Mouse (Mus musculus) liver, embryonic 16.5 days (tissue): ENCODE data around the gene Stx6. TPM values are rescaled to one million over a fixed set of nuclear protein-coding genes. Genes with fewer than 3 reads are reported as not detected.

Experiments used
- ATAC-seq: fragments of 200-750 bp; cut with Nextera tagmentation; 2 replicates; pipeline ENCODE4 v1.8.0; 2017; ENCODE audit warnings: low read depth, mild to moderate bottlenecking, moderate number of reproducible peaks, moderate library complexity
- H3K27ac ChIP-seq: fragments of 300-500 bp; sonication (generic); 2 replicates; pipeline ENCODE4 v1.5.1; 2014; ENCODE audit warnings: mild to moderate bottlenecking, low read length
- H3K27me3 ChIP-seq: fragments of 300-500 bp; sonication (generic); 2 replicates; pipeline ENCODE4 v1.6.1; 2014; ENCODE audit warnings: low read depth, low read length, mixed read lengths; ENCODE audit not compliant: control insufficient read depth, insufficient read depth
- H3K36me3 ChIP-seq: fragments of 300-500 bp; sonication (generic); 2 replicates; pipeline ENCODE4 v1.6.1; 2014; ENCODE audit warnings: mild to moderate bottlenecking; ENCODE audit not compliant: control insufficient read depth, insufficient read depth
- H3K4me1 ChIP-seq: fragments of 300-500 bp; sonication (generic); 2 replicates; pipeline ENCODE4 v1.6.1; 2014; ENCODE audit warnings: low read depth, low read length, mixed read lengths; ENCODE audit not compliant: control insufficient read depth
- H3K4me2 ChIP-seq: fragments of 300-500 bp; sonication (generic); 2 replicates; pipeline ENCODE4 v1.6.1; 2014; ENCODE audit warnings: low read depth, low read length, mixed read lengths
- H3K4me3 ChIP-seq: fragments of 300-500 bp; sonication (generic); 2 replicates; pipeline ENCODE4 v1.5.1; 2014; ENCODE audit warnings: low read depth, mild to moderate bottlenecking, low read length
- H3K9ac ChIP-seq: fragments of 300-500 bp; sonication (generic); 2 replicates; pipeline ENCODE4 v1.6.1; 2014; ENCODE audit warnings: low read depth, low read length
- H3K9me3 ChIP-seq: fragments of 300-500 bp; sonication (generic); replicated peaks from 2 replicates; pipeline ENCODE4 v1.6.1; 2016; ENCODE audit warnings: low read length; ENCODE audit not compliant: control insufficient read depth
- WGBS: fragments of 180-500 bp; shearing (Covaris S2); extraction: QIAGEN DNeasy Blood & Tissue Kit; methylation state at CpG from one replicate; pipeline ENCODE4 v1.1.7; 2014; ENCODE audit not compliant: insufficient replicate concordance; 5-methylcytosine and 5-hydroxymethylcytosine counted together
- polyA plus RNA-seq: library from polyadenylated mRNA; unstranded; fragments of >200 nt; fragmentation: Nextera tagmentation; extraction: Ambion mirVana; gene quantifications from 2 replicates; pipeline ENCODE4 v1.2.1, GENCODE M21; 2015

Gene Stx6
- polyA plus RNA-seq, 1 experiment from 2014 or later: 7.1 TPM

GRCm38 (mm10) chr1:155210011-155210763 is 51.7 kb downstream of the Stx6 start:
- H3K9ac ChIP-seq: no peak overlapping the region
- H3K27ac ChIP-seq: no peak overlapping the region
- H3K4me2 ChIP-seq: no peak overlapping the region
- ATAC-seq: no peak
- no peaks in the 10 kb centered on the region for H3K9me3 ChIP-seq
- WGBS: 62% methylated on average over 11 of the region's 11 CpGs
- no peaks in the 10 kb centered on the region for H3K36me3 ChIP-seq
- H3K4me1 ChIP-seq: no peaks in the 10 kb centered on the region
- H3K27me3 ChIP-seq: no peaks in the 10 kb centered on the region
- H3K4me3 ChIP-seq: no peak overlapping the region

GRCm38 (mm10) chr1:155211017-155211416 is 52.5 kb downstream of the Stx6 start:
- 41% methylated on average over 7 of the region's 7 CpGs for WGBS
- H3K4me3 ChIP-seq: no peak overlapping the region
- no peak overlapping the region for H3K27ac ChIP-seq
- no peaks in the 10 kb centered on the region for H3K4me1 ChIP-seq
- no peaks in the 10 kb centered on the region for H3K36me3 ChIP-seq
- H3K27me3 ChIP-seq: no peaks in the 10 kb centered on the region
- no peak overlapping the region for H3K4me2 ChIP-seq
- no peak for ATAC-seq
- no peak overlapping the region for H3K9ac ChIP-seq
- no peaks in the 10 kb centered on the region for H3K9me3 ChIP-seq

GRCm38 (mm10) chr1:155212081-155212480 is 53.6 kb downstream of the Stx6 start:
- H3K9ac ChIP-seq: no peak overlapping the region
- ATAC-seq: no peak
- no peak overlapping the region for H3K4me3 ChIP-seq
- no peak overlapping the region for H3K4me2 ChIP-seq
- H3K27me3 ChIP-seq: no peaks in the 10 kb centered on the region
- no peaks in the 10 kb centered on the region for H3K4me1 ChIP-seq
- H3K27ac ChIP-seq: no peak overlapping the region
- H3K36me3 ChIP-seq: no peaks in the 10 kb centered on the region
- no peaks in the 10 kb centered on the region for H3K9me3 ChIP-seq
- WGBS: 37% methylated on average over 4 of the region's 4 CpGs

- 49% methylated on average over 6 of the region's 6 CpGs for WGBS
- no peak for ATAC-seq
- H3K36me3 ChIP-seq: no peaks in the 10 kb centered on the region
- H3K4me3 ChIP-seq: no peak overlapping the region
- no peak overlapping the region for H3K9ac ChIP-seq
- no peaks in the 10 kb centered on the region for H3K4me1 ChIP-seq
- no peaks in the 10 kb centered on the region for H3K27me3 ChIP-seq
- no peak overlapping the region for H3K27ac ChIP-seq
- no peak overlapping the region for H3K4me2 ChIP-seq
- H3K9me3 ChIP-seq: no peaks in the 10 kb centered on the region
These were observed 54.0 kb downstream of the Stx6 start for GRCm38 (mm10) chr1:155212493-155212892.

- no peaks in the 10 kb centered on the region for H3K27me3 ChIP-seq
- no peak for ATAC-seq
- H3K27ac ChIP-seq: no peak overlapping the region
- no peaks in the 10 kb centered on the region for H3K4me1 ChIP-seq
- H3K4me2 ChIP-seq: no peak overlapping the region
- no peaks in the 10 kb centered on the region for H3K9me3 ChIP-seq
- H3K4me3 ChIP-seq: no peak overlapping the region
- H3K9ac ChIP-seq: no peak overlapping the region
- no peaks in the 10 kb centered on the region for H3K36me3 ChIP-seq
- 35% methylated on average over 18 of the region's 18 CpGs for WGBS
These were observed 54.6 kb downstream of the Stx6 start for GRCm38 (mm10) chr1:155212936-155213774.

DNA sequence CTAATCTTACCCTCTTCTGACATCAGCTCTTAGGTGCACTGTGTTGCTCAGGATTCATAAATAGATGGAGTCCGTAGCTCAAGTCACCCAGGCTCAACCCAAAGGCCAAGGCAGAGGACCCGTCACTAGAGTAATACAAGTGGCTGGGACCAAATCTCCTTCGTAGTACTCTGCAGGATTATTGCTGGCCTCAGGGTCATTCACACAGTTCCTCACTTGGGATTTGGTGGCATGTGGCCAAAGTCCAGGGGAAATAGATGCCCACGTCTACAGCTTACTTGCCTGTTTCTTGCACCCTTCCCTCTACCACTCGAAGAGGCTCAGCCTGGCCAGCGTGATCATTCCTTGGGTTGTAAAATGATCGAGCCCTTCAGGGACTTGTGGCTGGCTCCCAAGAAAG is 55.4 kb downstream of the Stx6 start:
- Histone ChIP-seq H3K9me3 (no peaks in the 10 kb centered on the region), H3K27me3 (no peaks in the 10 kb centered on the region), H3K9ac (no peak overlapping the region), H3K4me3 (no peak overlapping the region), H3K27ac (no peak overlapping the region), H3K36me3 (no peaks in the 10 kb centered on the region), H3K4me2 (no peak overlapping the region), H3K4me1 (no peaks in the 10 kb centered on the region)
- WGBS: 62% methylated on average over 7 of the region's 7 CpGs
- ATAC-seq: no peak

DNA sequence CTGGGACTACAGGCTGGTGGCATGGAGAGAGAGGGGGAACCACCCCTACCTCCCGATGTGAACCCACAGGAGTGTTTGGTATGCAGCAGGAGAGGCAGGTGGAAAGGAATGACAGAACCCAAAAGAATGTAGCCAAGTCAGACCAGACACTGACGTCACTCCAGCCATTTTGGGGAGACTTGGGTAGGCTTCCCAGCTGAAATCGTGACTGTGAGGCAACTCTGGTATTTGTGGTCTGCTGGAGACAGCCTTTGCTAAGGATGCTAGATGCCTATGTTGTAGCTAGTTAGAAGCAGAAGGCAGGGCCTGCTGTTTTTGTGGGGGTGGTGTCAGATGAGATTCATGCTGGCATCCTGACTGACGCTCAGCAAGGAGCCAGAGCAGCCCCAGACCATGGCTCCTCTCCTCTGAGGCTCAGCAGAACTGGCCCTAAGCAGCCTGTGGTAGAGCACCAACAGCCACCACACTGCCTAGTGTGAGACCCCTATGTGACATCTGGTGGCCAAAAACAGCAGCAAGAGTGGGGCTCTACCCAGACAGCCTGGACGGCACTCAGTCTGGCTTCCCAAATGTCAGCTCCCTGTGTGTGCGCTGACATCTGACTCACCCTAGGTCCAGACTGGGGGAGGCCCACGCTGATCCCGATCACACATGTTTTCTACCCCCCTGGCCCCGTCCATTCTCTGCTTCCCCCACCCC is 56.7 kb downstream of the Stx6 start:
- Histone ChIP-seq H3K9ac (no peak overlapping the region), H3K9me3 (no peaks in the 10 kb centered on the region), H3K27ac (no peak overlapping the region), H3K36me3 (no peaks in the 10 kb centered on the region), H3K4me3 (no peak overlapping the region), H3K27me3 (no peaks in the 10 kb centered on the region), H3K4me2 (no peak overlapping the region), H3K4me1 (no peaks in the 10 kb centered on the region)
- ATAC-seq: no peak
- 44% methylated on average over 9 of the region's 9 CpGs for WGBS

GRCm38 (mm10) chr1:155216313-155216712 is 57.8 kb downstream of the Stx6 start:
- Histone ChIP-seq H3K27me3 (no peaks in the 10 kb centered on the region), H3K4me1 (no peaks in the 10 kb centered on the region)

More at GRCm38 (mm10) chr1:155216313-155216712, 57.8 kb downstream of the Stx6 start:
- H3K27ac ChIP-seq: no peak overlapping the region
- H3K9ac ChIP-seq: no peak overlapping the region
- 70% methylated on average over 11 of the region's 11 CpGs for WGBS
- ATAC-seq: no peak
- H3K9me3 ChIP-seq: no peaks in the 10 kb centered on the region
- H3K36me3 ChIP-seq: no peaks in the 10 kb centered on the region
- H3K4me3 ChIP-seq: no peak overlapping the region
- no peak overlapping the region for H3K4me2 ChIP-seq
